Mouse (Mus musculus): Measurements from ENCODE around the gene Man2a1.

Gene Man2a1

GRCm38 (mm10) chr17:64707529-64707928 is 107.0 kb downstream of the Man2a1 start:
- DNase-seq (ENCODE audit: low spot score): no peak

- no peak for DNase-seq (ENCODE audit: low spot score)
These were observed 115.8 kb downstream of the Man2a1 start for GRCm38 (mm10) chr17:64716318-64716717.

- no peak for DNase-seq (ENCODE audit: low spot score)
These were observed 119.2 kb downstream of the Man2a1 start for GRCm38 (mm10) chr17:64719760-64720159.

GRCm38 (mm10) chr17:64721112-64721511 is 120.6 kb downstream of the Man2a1 start:
- no peak for DNase-seq (ENCODE audit: low spot score)

- DNase-seq (ENCODE audit: low spot score): no peak
These were observed 122.6 kb downstream of the Man2a1 start for GRCm38 (mm10) chr17:64723162-64723561.

GRCm38 (mm10) chr17:64725214-64725613 is 124.7 kb downstream of the Man2a1 start:
- no peak for DNase-seq (ENCODE audit: low spot score)

- DNase-seq (ENCODE audit: low spot score): no peak
These were observed 125.5 kb downstream of the Man2a1 start for GRCm38 (mm10) chr17:64726032-64726431.

GRCm38 (mm10) chr17:64735492-64735891 is 135.0 kb downstream of the Man2a1 start:
- no peak for DNase-seq (ENCODE audit: low spot score)

GRCm38 (mm10) chr17:64737918-64738317 is 137.4 kb downstream of the Man2a1 start:
- DNase-seq (ENCODE audit: low spot score): no peak

GRCm38 (mm10) chr17:64739129-64739528 is 138.6 kb downstream of the Man2a1 start:
- no peak for DNase-seq (ENCODE audit: low spot score)

GRCm38 (mm10) chr17:64742715-64743605 is 142.4 kb downstream of the Man2a1 start:
- DNase-seq (ENCODE audit: low spot score): no peak

- no peak for DNase-seq (ENCODE audit: low spot score)
These were observed 143.2 kb downstream of the Man2a1 start for GRCm38 (mm10) chr17:64743606-64744300.

GRCm38 (mm10) chr17:64746637-64747225 is 146.2 kb downstream of the Man2a1 start:
- no peak for DNase-seq (ENCODE audit: low spot score)

- no peak for DNase-seq (ENCODE audit: low spot score)
These were observed 146.9 kb downstream of the Man2a1 start for GRCm38 (mm10) chr17:64747461-64747860.

GRCm38 (mm10) chr17:64748131-64748530 is 147.6 kb downstream of the Man2a1 start:
- DNase-seq (ENCODE audit: low spot score): no peak

- DNase-seq (ENCODE audit: low spot score): no peak
These were observed 148.6 kb downstream of the Man2a1 start for GRCm38 (mm10) chr17:64749146-64749545.

GRCm38 (mm10) chr17:64751249-64751648 is 150.7 kb downstream of the Man2a1 start:
- DNase-seq (ENCODE audit: low spot score): no peak

GRCm38 (mm10) chr17:64752126-64753019 is 151.8 kb downstream of the Man2a1 start:
- no peak for DNase-seq (ENCODE audit: low spot score)

- no peak for DNase-seq (ENCODE audit: low spot score)
These were observed 153.0 kb downstream of the Man2a1 start for GRCm38 (mm10) chr17:64753507-64753906.

GRCm38 (mm10) chr17:64754142-64754863 is 153.8 kb downstream of the Man2a1 start:
- DNase-seq (ENCODE audit: low spot score): no peak

GRCm38 (mm10) chr17:64755191-64755590 is 154.7 kb downstream of the Man2a1 start:
- DNase-seq (ENCODE audit: low spot score): no peak
